Mouse (Mus musculus) MEL (cell line): Measurements from ENCODE around the gene Phb. TPM values are rescaled to one million over a fixed set of nuclear protein-coding genes. Genes with fewer than 3 reads are reported as not detected.

ENCODE experiments used
- DNase-seq: peaks from one replicate; pipeline ENCODE4 v3.0.0; 2011; ENCODE audit warnings: low read depth, low spot score
- H3K27ac ChIP-seq: 2 replicates; pipeline ENCODE4 v1.5.1; 2012; ENCODE audit warnings: low read depth, mild to moderate bottlenecking, control low read depth, low read length, moderate library complexity; ENCODE audit not compliant: control insufficient read depth
- H3K27me3 ChIP-seq, 2 experiments: fragments of 150-350 bp in 1 of 2; sonication (generic) in 1 of 2; 2 replicates each; pipeline ENCODE4 v1.6.1; 2012; ENCODE audit warnings: low read length in 2 of 2, mild to moderate bottlenecking in 2 of 2, improper control_type of control experiment in 1 of 2, moderate library complexity in 1 of 2; ENCODE audit not compliant: insufficient read depth in 2 of 2, control insufficient read depth in 1 of 2
- H3K36me3 ChIP-seq, 2 experiments: 2 replicates each; pipeline ENCODE4 v1.6.1; 2012 to 2014; ENCODE audit warnings: low read length in 2 of 2, improper control_type of control experiment in 1 of 2, inconsistent platforms in 1 of 2, mild to moderate bottlenecking in 1 of 2; ENCODE audit not compliant: insufficient read depth in 2 of 2, control insufficient read depth in 1 of 2
- H3K4me1 ChIP-seq, 2 experiments: fragments of 150-350 bp in 1 of 2; sonication (generic) in 1 of 2; 2 replicates each; pipeline ENCODE4 v1.6.1; 2012; ENCODE audit warnings: low read length in 2 of 2, improper control_type of control experiment in 1 of 2, mild to moderate bottlenecking in 1 of 2; ENCODE audit not compliant: insufficient read depth in 2 of 2, control insufficient read depth in 1 of 2
- H3K4me3 ChIP-seq, 2 experiments: fragments of 150-350 bp in 1 of 2; sonication (generic) in 1 of 2; 2 replicates each; pipeline ENCODE4 v1.5.1; 2012; ENCODE audit warnings: low read depth in 2 of 2, low read length in 2 of 2, mild to moderate bottlenecking in 2 of 2, moderate library complexity in 2 of 2, control low read depth in 1 of 2, improper control_type of control experiment in 1 of 2; ENCODE audit not compliant: control insufficient read depth in 1 of 2, insufficient read depth in 1 of 2
- H3K79me2 ChIP-seq: 2 replicates; pipeline ENCODE4 v1.6.1; 2012; ENCODE audit warnings: mild to moderate bottlenecking, low read length, moderate library complexity; ENCODE audit not compliant: control insufficient read depth, poor library complexity, insufficient read depth
- H3K9ac ChIP-seq: 2 replicates; pipeline ENCODE4 v1.6.1; 2012; ENCODE audit warnings: low read depth, mild to moderate bottlenecking, control low read depth, low read length, moderate library complexity; ENCODE audit not compliant: control insufficient read depth, poor library complexity, severe bottlenecking
- H3K9me3 ChIP-seq: fragments of 150-350 bp; sonication (generic); replicated peaks from 2 replicates; pipeline ENCODE4 v1.6.1; 2012; ENCODE audit warnings: mild to moderate bottlenecking, low read length, improper control_type of control experiment, moderate library complexity; ENCODE audit not compliant: insufficient read depth
- BHLHE40 ChIP-seq: IDR thresholded peaks from 2 replicates; pipeline ENCODE4 v1.6.1; 2012; ENCODE audit warnings: low read depth, mild to moderate bottlenecking, inconsistent platforms, low read length, improper control_type of control experiment, borderline replicate concordance
- CHD2 ChIP-seq: IDR thresholded peaks from 2 replicates; pipeline ENCODE4 v1.6.1; 2011; ENCODE audit warnings: low read length, improper control_type of control experiment
- CTCF ChIP-seq, 3 experiments: IDR thresholded peaks in 2 of 3; conservative IDR thresholded peaks in 1 of 3; 2 replicates each; pipeline ENCODE4 v1.5.1; 2011 to 2012; ENCODE audit warnings: low read length in 3 of 3, low read depth in 2 of 3, mild to moderate bottlenecking in 2 of 3, improper control_type of control experiment in 1 of 3, inconsistent platforms in 1 of 3, mixed read lengths in 1 of 3, moderate library complexity in 1 of 3; ENCODE audit not compliant: control insufficient read depth in 1 of 3, insufficient read depth in 1 of 3, poor library complexity in 1 of 3, severe bottlenecking in 1 of 3
- E2F4 ChIP-seq: IDR thresholded peaks from 2 replicates; pipeline ENCODE4 v1.6.1; 2011; ENCODE audit warnings: low read depth, low read length, improper control_type of control experiment, borderline replicate concordance
- EP300 ChIP-seq, 2 experiments: IDR thresholded peaks; 2 replicates each; pipeline ENCODE4 v1.6.1; 2011; ENCODE audit warnings: improper control_type of control experiment in 2 of 2, low read length in 2 of 2, low read depth in 1 of 2, mild to moderate bottlenecking in 1 of 2
- ETS1 ChIP-seq: IDR thresholded peaks from 2 replicates; pipeline ENCODE4 v1.6.1; 2012; ENCODE audit warnings: low read depth, mild to moderate bottlenecking, inconsistent platforms, low read length, improper control_type of control experiment, moderate library complexity
- GATA1 ChIP-seq: IDR thresholded peaks from 2 replicates; pipeline ENCODE4 v1.6.1; 2011; ENCODE audit warnings: low read depth, low read length, improper control_type of control experiment
- HCFC1 ChIP-seq: IDR thresholded peaks from 2 replicates; pipeline ENCODE4 v1.6.1; 2012; ENCODE audit warnings: low read depth, mild to moderate bottlenecking, inconsistent platforms, low read length, improper control_type of control experiment, moderate library complexity
- JUND ChIP-seq: IDR thresholded peaks from 2 replicates; pipeline ENCODE4 v1.6.1; 2011; ENCODE audit warnings: low read depth, mild to moderate bottlenecking, improper control_type of control experiment, low read length
- KAT2A ChIP-seq: conservative IDR thresholded peaks from 2 replicates; pipeline ENCODE4 v1.6.1; 2012; ENCODE audit warnings: low read depth, low read length, improper control_type of control experiment, inconsistent platforms
- MAX ChIP-seq: IDR thresholded peaks from 2 replicates; pipeline ENCODE4 v1.6.1; 2011; ENCODE audit warnings: low read length, improper control_type of control experiment
- MXI1 ChIP-seq: IDR thresholded peaks from 2 replicates; pipeline ENCODE4 v1.6.1; 2011; ENCODE audit warnings: mild to moderate bottlenecking, low read depth, low read length, improper control_type of control experiment
- MYB ChIP-seq: IDR thresholded peaks from 2 replicates; pipeline ENCODE4 v1.6.1; 2011; ENCODE audit warnings: mild to moderate bottlenecking, low read depth, low read length, improper control_type of control experiment
- MYC ChIP-seq: IDR thresholded peaks from 2 replicates; pipeline ENCODE4 v1.6.1; 2011; ENCODE audit warnings: low read depth, mild to moderate bottlenecking, low read length, improper control_type of control experiment, moderate library complexity
- NRF1 ChIP-seq: IDR thresholded peaks from 2 replicates; pipeline ENCODE4 v1.6.1; 2014; ENCODE audit warnings: low read depth, mild to moderate bottlenecking, inconsistent platforms, low read length, improper control_type of control experiment, moderate library complexity; ENCODE audit not compliant: poor library complexity, insufficient read depth, severe bottlenecking
- POLR2AphosphoS2 ChIP-seq: IDR thresholded peaks from 2 replicates; pipeline ENCODE4 v1.6.1; 2011; ENCODE audit warnings: low read length, improper control_type of control experiment
- POLR2AphosphoS5 ChIP-seq: IDR thresholded peaks from 2 replicates; pipeline ENCODE4 v1.6.1; 2012; ENCODE audit warnings: low read depth, borderline replicate concordance, mild to moderate bottlenecking, inconsistent platforms, low read length, moderate library complexity, mixed read lengths
- RCOR1 ChIP-seq: IDR thresholded peaks from 2 replicates; pipeline ENCODE4 v1.6.1; 2012; ENCODE audit warnings: low read depth, mild to moderate bottlenecking, inconsistent platforms, low read length, improper control_type of control experiment
- TBP ChIP-seq: IDR thresholded peaks from 2 replicates; pipeline ENCODE4 v1.8.0; 2011; ENCODE audit warnings: low read depth, low read length, improper control_type of control experiment
- USF1 ChIP-seq: IDR thresholded peaks from 2 replicates; pipeline ENCODE4 v1.6.1; 2014; ENCODE audit warnings: low read depth, mild to moderate bottlenecking, inconsistent platforms, low read length, improper control_type of control experiment, moderate library complexity
- USF2 ChIP-seq, 2 experiments: IDR thresholded peaks; 2 replicates each; pipeline ENCODE4 v1.6.1; 2011 to 2012; ENCODE audit warnings: improper control_type of control experiment in 2 of 2, low read length in 2 of 2, borderline replicate concordance in 1 of 2, inconsistent platforms in 1 of 2, low read depth in 1 of 2, mild to moderate bottlenecking in 1 of 2; ENCODE audit not compliant: insufficient read depth in 1 of 2
- ZC3H11A ChIP-seq: IDR thresholded peaks from 2 replicates; pipeline ENCODE4 v1.6.1; 2012; ENCODE audit warnings: low read depth, mild to moderate bottlenecking, inconsistent platforms, low read length, improper control_type of control experiment
- ZKSCAN1 ChIP-seq: IDR thresholded peaks from 2 replicates; pipeline ENCODE4 v1.6.1; 2012; ENCODE audit warnings: low read depth, mild to moderate bottlenecking, inconsistent platforms, low read length, improper control_type of control experiment, moderate library complexity
- ZNF384 ChIP-seq: IDR thresholded peaks from 2 replicates; pipeline ENCODE4 v1.6.1; 2012; ENCODE audit warnings: low read depth, mild to moderate bottlenecking, inconsistent platforms, low read length, improper control_type of control experiment
- polyA plus RNA-seq, 2 experiments: library from polyadenylated mRNA; stranded (reverse) in 1 of 2; unstranded in 1 of 2; fragments of >175 nt in 1 of 2; fragments of >200 nt in 1 of 2; gene quantifications; 2 replicates each; pipeline versions ENCODE4 v1.2.1 to v1.2.4; 2012; ENCODE audit warnings: low replicate concordance in 2 of 2, low read depth in 1 of 2; ENCODE audit not compliant: insufficient read length in 2 of 2, insufficient read depth in 1 of 2, missing spikeins in 1 of 2
- total RNA-seq: library from RNA; depleted of rRNA; stranded (reverse); fragments of 300-350 nt; gene quantifications from 2 replicates; pipeline ENCODE4 v1.2.3, GENCODE M21; 2012

The Phb gene
- total and polyA plus RNA-seq, 3 experiments = 302 to 788 TPM; not detected in 1

GRCm38 (mm10) chr11:95688515-95688914, 21.8 kb downstream of the Phb start (continued):
- peak; percentile 97 for TF ChIP-seq RCOR1
- peak; percentile 67; the same call in 1 of the 2 replicates for TF ChIP-seq HCFC1
- TF ChIP-seq USF2 (IDR thresholded peaks at IDR 0.05; ENCODE audit: borderline replicate concordance in 1 of 2, insufficient read depth in 1 of 2, low read depth in 1 of 2, low read length in 2 of 2) = no peak
- TF ChIP-seq NRF1 = no peak

- peak overlapping the region; percentile 93 for H3K27ac ChIP-seq
- H3K9me3 ChIP-seq = no peaks in the 10 kb centered on the region
- H3K4me3 ChIP-seq = peak overlapping the region; percentile 45 to 57
- H3K4me1 ChIP-seq = peaks cover 12 to 52% of the 10 kb centered on the region in 2 experiments
- TF ChIP-seq EP300 (IDR thresholded peaks at IDR 0.05; ENCODE audit: low read depth in 1 of 2, low read length in 2 of 2) (no peak; a peak in 1 of 4 replicates), MAX (peak; percentile 88), USF1 (0 out of 2 replicates have a peak, but pooled peaks have one; percentile 37), JUND (no peak), KAT2A (no peak), POLR2AphosphoS2 (no peak), CTCF (IDR thresholded peaks at IDR 0.05 in 2 of 3, conservative IDR thresholded peaks at IDR 0.05 in 1 of 3; ENCODE audit: control insufficient read depth in 1 of 3, insufficient read depth in 1 of 3, low read depth in 2 of 3, low read length in 3 of 3, poor library complexity in 1 of 3, severe bottlenecking in 1 of 3) (no peak; a peak in 1 of 6 replicates), ETS1 (peak; percentile 7; the same call in 1 of the 2 replicates), POLR2AphosphoS5 (no peak), BHLHE40 (peak; percentile 55; the same call in 1 of the 2 replicates), MXI1 (peak; percentile 70; the same call in 1 of the 2 replicates), MYC (peak; percentile 82), GATA1 (peak; percentile 24; the same call in 1 of the 2 replicates)
- H3K27me3 ChIP-seq = no peaks in the 10 kb centered on the region
- H3K79me2 ChIP-seq = no peaks in the 10 kb centered on the region; the same call in 1 of the 2 replicates
- peaks cover 0 to 23% of the 10 kb centered on the region in 2 experiments; a peak in 2 of 4 replicates for H3K36me3 ChIP-seq
- peak overlapping the region; percentile 72 for H3K9ac ChIP-seq
- DNase-seq = peak; percentile 86
Observed at GRCm38 (mm10) chr11:95688981-95689380, 22.2 kb downstream of the Phb start.

- peak; percentile 62 for DNase-seq
- no peaks in the 10 kb centered on the region; the same call in 1 of the 2 replicates for H3K79me2 ChIP-seq
- peaks cover 12 to 52% of the 10 kb centered on the region in 2 experiments for H3K4me1 ChIP-seq
- peak overlapping the region; percentile 93 for H3K27ac ChIP-seq
- H3K36me3 ChIP-seq = peaks cover 0 to 23% of the 10 kb centered on the region in 2 experiments; a peak in 2 of 4 replicates
- no peak overlapping the region for H3K4me3 ChIP-seq
- TF ChIP-seq ETS1 (peak; percentile 64; the same call in 1 of the 2 replicates), GATA1 (0 out of 2 replicates have a peak, but pooled peaks have one; percentile 7), ZNF384 (peak; percentile 33; the same call in 1 of the 2 replicates), E2F4 (no peak), EP300 (IDR thresholded peaks at IDR 0.05; ENCODE audit: low read depth in 1 of 2, low read length in 2 of 2) (peak; percentile 54 to 59; a peak in 3 of 4 replicates), POLR2AphosphoS2 (no peak), MYB (no peak), CHD2 (no peak), TBP (no peak), ZKSCAN1 (no peak), ZC3H11A (no peak), MYC (no peak)
- peak overlapping the region; percentile 72 for H3K9ac ChIP-seq
- no peaks in the 10 kb centered on the region for H3K9me3 ChIP-seq
- no peaks in the 10 kb centered on the region for H3K27me3 ChIP-seq
Observed at GRCm38 (mm10) chr11:95689544-95689943, 22.8 kb downstream of the Phb start.
